Mouse (Mus musculus) adrenal gland, adult 2 months (tissue): Measurements from ENCODE around the gene Tcf12. TPM values are rescaled to one million over a fixed set of nuclear protein-coding genes. Genes with fewer than 3 reads are reported as not detected.

ENCODE experiments used
- DNase-seq: peaks from one replicate; pipeline ENCODE4 v3.0.0; 2021
- long read RNA-seq: library from polyadenylated mRNA; stranded (forward); transcript quantifications from one replicate; pipeline ENCODE4 v2.0.0, GENCODE M21; 2021
- polyA plus RNA-seq: library from polyadenylated mRNA; depleted of rRNA; stranded (reverse); fragments of >200 nt; gene quantifications from 2 replicates; pipeline ENCODE4 v1.2.3, GENCODE M21; 2012; rRNA removed
- total RNA-seq, 2 experiments: library from RNA; stranded (reverse); gene quantifications; 2 replicates each; pipeline ENCODE4 v1.2.3; 2021

Gene Tcf12
- 10 to 100 TPM; 81.1 to 97.5 TPM for total RNA-seq
- polyA plus RNA-seq: 50.2 and 52.2 TPM in 2 replicates
- long read RNA-seq, full-length matches to known transcripts: 6 of 15 reads
- long read RNA-seq, partial matches to known transcripts: 3 of 15 reads
- long read RNA-seq, other reads (novel, unspliced or antisense): 6 of 15 reads

- peak; percentile 92 for DNase-seq
Measured at GRCm38 (mm10) chr9:72111622-72112550, at the start of gene Tcf12. Gene Tcf12, minus strand, starts transcription at chr9:72111871.

GRCm38 (mm10) chr9:72158392-72158791 lies 46.7 kb upstream of the Tcf12 start:
- no peak for DNase-seq

GRCm38 (mm10) chr9:72157091-72157490 lies 45.4 kb upstream of the Tcf12 start:
- DNase-seq: no peak

- no peak for DNase-seq
Measured at GRCm38 (mm10) chr9:72155250-72156138, 43.8 kb upstream of the Tcf12 start.

GRCm38 (mm10) chr9:72144148-72144547 lies 32.5 kb upstream of the Tcf12 start:
- no peak for DNase-seq

GRCm38 (mm10) chr9:72137899-72138298 lies 26.2 kb upstream of the Tcf12 start:
- no peak for DNase-seq

- DNase-seq: no peak
Measured at GRCm38 (mm10) chr9:72133772-72134245, 22.1 kb upstream of the Tcf12 start.

- DNase-seq: peak; percentile 95
Measured at GRCm38 (mm10) chr9:72133089-72133771, 21.6 kb upstream of the Tcf12 start.

GRCm38 (mm10) chr9:72132728-72133088 lies 21.0 kb upstream of the Tcf12 start:
- DNase-seq: no peak

GRCm38 (mm10) chr9:72129884-72130283 lies 18.2 kb upstream of the Tcf12 start:
- no peak for DNase-seq

- no peak for DNase-seq
Measured at GRCm38 (mm10) chr9:72125442-72125841, 13.8 kb upstream of the Tcf12 start.

GRCm38 (mm10) chr9:72118490-72118889 lies 6.8 kb upstream of the Tcf12 start:
- DNase-seq: no peak

- DNase-seq: peak; percentile 88
Measured at GRCm38 (mm10) chr9:72111004-72111621, 558 bp downstream of the Tcf12 start.

- no peak for DNase-seq
Measured at GRCm38 (mm10) chr9:72110627-72111003, 1.1 kb downstream of the Tcf12 start.

- DNase-seq: peak; percentile 54
Measured at GRCm38 (mm10) chr9:72103471-72103870, 8.2 kb downstream of the Tcf12 start.

- no peak for DNase-seq
Measured at GRCm38 (mm10) chr9:72099945-72100685, 11.6 kb downstream of the Tcf12 start.

- no peak for DNase-seq
Measured at GRCm38 (mm10) chr9:72098056-72098455, 13.6 kb downstream of the Tcf12 start.

GRCm38 (mm10) chr9:72097083-72097482 lies 14.6 kb downstream of the Tcf12 start:
- DNase-seq: no peak

- DNase-seq: no peak
Measured at GRCm38 (mm10) chr9:72094675-72095074, 17.0 kb downstream of the Tcf12 start.

- no peak for DNase-seq
Measured at GRCm38 (mm10) chr9:72092191-72092590, 19.5 kb downstream of the Tcf12 start.
